Mouse (Mus musculus): ENCODE data around the gene Rhpn2. TPM values are rescaled to one million over a fixed set of nuclear protein-coding genes. Genes with fewer than 3 reads are reported as not detected.
"Not testable (repeated sequence)": the region's sequence is repeated elsewhere in the genome, so short reads cannot be mapped to it uniquely, and the experiment has no call there.

Rhpn2 gene
- polyA plus RNA-seq (2015; fragmentation: Nextera tagmentation; extraction: Ambion mirVana), result 73.2 and 74.7 TPM in 2 replicates

GRCm38 (mm10) chr7:35333692-35334526, at the start of gene Rhpn2:
Gene Rhpn2, plus strand, starts transcription at chr7:35334170.
- peaks cover 14% of the 10 kb centered on the region for H3K4me1 ChIP-seq (replicated peaks)
- H3K9ac ChIP-seq, result peak within 1 kb of the TSS; percentile 80
- peak; percentile 96 for ATAC-seq
- no peaks in the 10 kb centered on the region for H3K36me3 ChIP-seq
- no peaks in the 10 kb centered on the region; the same call in 1 of the 2 replicates for H3K27me3 ChIP-seq (replicated peaks)
- H3K27ac ChIP-seq, result peak within 1 kb of the TSS; percentile 89
- under 1% methylated on average over 51 of the region's 52 CpGs for WGBS
- H3K9me3 ChIP-seq, result no peaks in the 10 kb centered on the region
- peak within 1 kb of the TSS; percentile 74 for H3K4me3 ChIP-seq (replicated peaks)
- H3K4me2 ChIP-seq (replicated peaks), result peak within 1 kb of the TSS; percentile 96

DNA sequence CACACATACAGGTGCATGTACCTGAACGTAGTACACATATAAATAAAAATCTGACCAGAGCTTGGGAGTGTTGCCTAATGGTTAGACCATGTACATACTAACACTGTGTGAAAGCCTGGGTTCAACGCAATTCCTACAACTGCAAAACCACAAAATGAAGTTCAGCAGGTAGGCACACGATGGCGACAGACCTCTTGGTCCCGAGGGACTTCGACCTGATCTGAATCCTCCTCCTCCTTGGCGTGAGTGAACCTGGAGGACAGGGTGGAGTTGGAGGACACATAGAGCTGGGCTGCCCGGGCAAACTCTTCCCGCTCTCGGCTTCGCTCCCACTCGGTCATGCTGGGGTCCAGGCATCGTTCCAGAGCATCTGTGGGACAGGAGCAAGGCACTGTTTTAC, 40.5 kb upstream of the Rhpn2 start:
- Histone ChIP-seq H3K9ac (no peak overlapping the region), H3K9me3 (no peaks in the 10 kb centered on the region), H3K4me2 (replicated peaks) (no peak overlapping the region), H3K36me3 (peaks cover 25% of the 10 kb centered on the region), H3K27me3 (replicated peaks) (no peaks in the 10 kb centered on the region), H3K27ac (no peak overlapping the region), H3K4me3 (replicated peaks) (no peak overlapping the region), H3K4me1 (replicated peaks) (no peaks in the 10 kb centered on the region)
- no peak for ATAC-seq
- 83% methylated on average over 13 of the region's 13 CpGs for WGBS

DNA sequence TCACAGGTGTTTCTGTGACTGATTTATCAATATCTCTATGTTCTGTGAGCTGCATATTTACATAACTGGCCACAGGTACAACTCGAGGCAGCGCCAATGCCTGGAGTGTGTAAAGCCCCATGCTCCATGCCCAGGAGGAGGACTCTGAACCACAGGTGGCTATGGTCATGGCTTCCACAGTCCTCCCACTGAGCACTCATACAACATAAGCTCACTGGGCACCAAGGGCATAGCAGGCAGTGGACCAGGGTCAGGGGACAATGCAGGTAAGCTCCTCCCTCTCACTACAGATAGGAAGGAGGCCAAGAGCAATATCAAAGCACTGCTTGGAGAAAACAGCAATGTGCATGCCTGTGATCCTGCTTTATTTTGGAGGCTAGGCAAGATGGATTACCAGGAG, 38.3 kb upstream of the Rhpn2 start:
- Histone ChIP-seq H3K4me1 (replicated peaks) (no peaks in the 10 kb centered on the region), H3K4me2 (replicated peaks) (no peak overlapping the region), H3K36me3 (peaks cover 15% of the 10 kb centered on the region; the same call in 1 of the 2 replicates), H3K4me3 (replicated peaks) (no peak overlapping the region), H3K27ac (no peak overlapping the region), H3K27me3 (replicated peaks) (no peaks in the 10 kb centered on the region), H3K9me3 (no peaks in the 10 kb centered on the region), H3K9ac (no peak overlapping the region)
- no peak for ATAC-seq
- WGBS, result 91% methylated on average over 2 of the region's 2 CpGs

DNA sequence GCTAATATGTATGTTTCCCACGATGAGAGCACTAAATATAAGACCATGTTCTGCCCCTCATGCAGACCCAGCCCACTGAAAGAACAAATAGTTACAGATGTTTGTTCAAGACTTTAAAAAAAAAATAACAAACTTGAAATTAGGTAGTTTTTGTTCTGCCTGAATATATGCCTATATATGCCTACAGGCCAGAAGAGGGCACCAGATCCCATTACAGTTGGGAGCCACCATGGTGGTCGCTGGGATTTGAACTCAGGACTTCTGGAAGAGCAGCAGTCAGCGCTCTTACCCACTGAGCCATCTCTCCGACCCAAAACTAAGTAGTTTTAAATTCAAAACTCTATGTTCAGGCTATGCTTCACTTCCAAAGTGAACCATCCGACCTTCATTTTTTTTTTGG, 36.1 kb upstream of the Rhpn2 start:
- Histone ChIP-seq H3K4me1 (replicated peaks) (no peaks in the 10 kb centered on the region), H3K36me3 (peaks cover 16% of the 10 kb centered on the region), H3K4me3 (replicated peaks) (no peak overlapping the region), H3K4me2 (replicated peaks) (no peak overlapping the region), H3K9me3 (no peaks in the 10 kb centered on the region), H3K9ac (no peak overlapping the region), H3K27ac (no peak overlapping the region), H3K27me3 (replicated peaks) (no peaks in the 10 kb centered on the region)
- ATAC-seq, result no peak
- WGBS, result 91% methylated on average over 5 of the region's 5 CpGs

DNA sequence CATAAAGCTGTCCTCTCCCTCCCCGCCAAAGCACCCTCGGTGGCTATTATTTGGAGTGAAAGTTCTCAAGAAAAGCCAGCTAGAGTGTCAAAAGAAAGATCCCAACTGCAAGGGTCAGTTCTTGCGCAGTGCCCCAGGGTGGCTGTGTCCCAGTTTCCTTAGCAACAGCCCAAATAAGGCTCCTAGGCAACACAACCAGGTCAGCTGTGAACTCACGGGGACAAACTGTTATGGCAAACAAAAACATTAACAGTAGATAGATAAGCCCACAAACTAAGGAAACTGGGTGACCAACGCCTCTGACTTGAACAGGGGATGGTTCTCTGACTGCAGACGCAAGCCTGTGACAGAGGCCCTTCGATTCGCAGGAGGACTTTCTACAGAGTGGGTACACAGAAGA, 34.3 kb upstream of the Rhpn2 start:
- Histone ChIP-seq H3K36me3 (peaks cover 19% of the 10 kb centered on the region), H3K4me2 (replicated peaks) (no peak overlapping the region), H3K4me1 (replicated peaks) (no peaks in the 10 kb centered on the region), H3K27ac (no peak overlapping the region), H3K9ac (no peak overlapping the region), H3K4me3 (replicated peaks) (no peak overlapping the region), H3K9me3 (no peaks in the 10 kb centered on the region), H3K27me3 (replicated peaks) (no peaks in the 10 kb centered on the region)
- 65% methylated on average over 8 of the region's 8 CpGs for WGBS
- ATAC-seq, result no peak

GRCm38 (mm10) chr7:35300792-35301191, 33.2 kb upstream of the Rhpn2 start:
- Histone ChIP-seq H3K36me3 (peaks cover 11% of the 10 kb centered on the region; the same call in 1 of the 2 replicates), H3K4me2 (replicated peaks) (no peak overlapping the region)

GRCm38 (mm10) chr7:35311214-35311613, 22.8 kb upstream of the Rhpn2 start:
- Histone ChIP-seq H3K36me3 (no peaks in the 10 kb centered on the region), H3K9ac (no peak overlapping the region), H3K27ac (no peak overlapping the region), H3K9me3 (no peaks in the 10 kb centered on the region), H3K4me3 (replicated peaks) (no peak overlapping the region), H3K4me1 (replicated peaks) (no peaks in the 10 kb centered on the region), H3K27me3 (replicated peaks) (no peaks in the 10 kb centered on the region), H3K4me2 (replicated peaks) (no peak overlapping the region)
- no peak for ATAC-seq
- 77% methylated on average over 3 of the region's 3 CpGs for WGBS

More at GRCm38 (mm10) chr7:35300792-35301191, 33.2 kb upstream of the Rhpn2 start:
- no peak overlapping the region for H3K9ac ChIP-seq
- no peak for ATAC-seq
- no peaks in the 10 kb centered on the region for H3K9me3 ChIP-seq
- H3K27me3 ChIP-seq (replicated peaks), result no peaks in the 10 kb centered on the region
- H3K27ac ChIP-seq, result no peak overlapping the region
- H3K4me3 ChIP-seq (replicated peaks), result no peak overlapping the region
- no peaks in the 10 kb centered on the region for H3K4me1 ChIP-seq (replicated peaks)

DNA sequence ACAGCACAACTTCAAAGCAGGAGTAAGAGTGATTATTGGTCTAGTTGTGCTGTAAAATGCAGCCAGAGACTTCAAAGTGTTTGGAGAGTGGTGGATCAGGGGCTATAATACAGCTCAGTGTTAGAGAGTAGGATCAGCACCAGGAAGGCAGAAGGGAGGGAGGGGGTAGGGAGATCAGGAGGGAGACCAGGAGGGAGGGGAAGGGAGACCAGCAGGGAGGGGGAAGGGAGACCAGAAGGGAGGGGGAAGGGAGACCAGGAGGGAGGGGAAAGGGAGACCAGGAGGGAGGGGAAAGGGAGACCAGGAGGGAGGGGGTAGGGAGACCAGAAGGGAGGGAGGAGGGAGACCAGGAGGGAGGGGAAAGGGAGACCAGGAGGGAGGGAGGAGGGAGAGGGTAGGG, 19.8 kb upstream of the Rhpn2 start:
- Histone ChIP-seq H3K27ac (no peak overlapping the region), H3K36me3 (no peaks in the 10 kb centered on the region), H3K4me1 (replicated peaks) (peaks cover 6% of the 10 kb centered on the region), H3K27me3 (replicated peaks) (no peaks in the 10 kb centered on the region), H3K9me3 (no peaks in the 10 kb centered on the region), H3K9ac (no peak overlapping the region), H3K4me2 (replicated peaks) (no peak overlapping the region), H3K4me3 (replicated peaks) (no peak overlapping the region)
- ATAC-seq, result no peak

GRCm38 (mm10) chr7:35317729-35318609, 16.0 kb upstream of the Rhpn2 start, which contains the start of gene Gpatch1:
Gene Gpatch1, minus strand, starts transcription at chr7:35318440.
- peak; percentile 84 for ATAC-seq
- Histone ChIP-seq H3K27ac (0 out of 2 replicates have a peak within 1 kb of the TSS, but pooled peaks have one; percentile 28), H3K36me3 (no peaks in the 10 kb centered on the region), H3K4me3 (replicated peaks) (peak within 1 kb of the TSS; percentile 88), H3K9ac (peak within 1 kb of the TSS; percentile 86), H3K27me3 (replicated peaks) (no peaks in the 10 kb centered on the region), H3K9me3 (no peaks in the 10 kb centered on the region), H3K4me2 (replicated peaks) (peak within 1 kb of the TSS; percentile 74), H3K4me1 (replicated peaks) (peaks cover 6% of the 10 kb centered on the region)
- WGBS, result under 1% methylated on average over 39 of the region's 39 CpGs

- H3K27me3 ChIP-seq (replicated peaks); H3K4me3 ChIP-seq (replicated peaks); H3K4me1 ChIP-seq (replicated peaks); H3K9ac ChIP-seq; ATAC-seq; H3K4me2 ChIP-seq (replicated peaks); H3K27ac ChIP-seq; H3K36me3 ChIP-seq; H3K9me3 ChIP-seq: not testable (repeated sequence)
- 60% methylated on average over 3 of the region's 3 CpGs for WGBS
These were observed 14.7 kb upstream of the Rhpn2 start for GRCm38 (mm10) chr7:35319221-35319620.

DNA sequence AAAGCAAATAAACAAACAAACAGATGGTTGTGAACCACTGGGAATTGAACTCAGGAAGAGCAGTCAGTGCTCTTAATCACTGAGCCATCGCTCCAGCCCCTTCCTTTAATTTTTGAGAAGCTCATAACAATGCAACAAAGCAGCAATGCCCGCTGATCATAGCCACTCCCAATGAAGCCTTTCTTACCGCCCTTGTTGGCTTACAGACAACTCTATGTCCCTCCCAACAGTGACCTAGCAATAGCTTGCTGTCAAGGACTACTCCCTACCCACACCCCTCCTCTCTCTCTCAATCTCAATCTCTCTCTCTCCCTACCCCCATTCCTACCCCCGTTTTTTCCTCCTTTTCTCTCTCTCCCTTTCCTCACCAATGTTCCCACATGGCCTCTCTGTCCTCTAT, 14.2 kb upstream of the Rhpn2 start:
- no peak for ATAC-seq
- Histone ChIP-seq H3K4me3 (replicated peaks) (no peak overlapping the region), H3K9ac (no peak overlapping the region), H3K4me1 (replicated peaks) (peaks cover 6% of the 10 kb centered on the region), H3K9me3 (no peaks in the 10 kb centered on the region), H3K36me3 (no peaks in the 10 kb centered on the region), H3K4me2 (replicated peaks) (no peak overlapping the region), H3K27me3 (replicated peaks) (no peaks in the 10 kb centered on the region), H3K27ac (no peak overlapping the region)
- 86% methylated on average over 4 of the region's 4 CpGs for WGBS

DNA sequence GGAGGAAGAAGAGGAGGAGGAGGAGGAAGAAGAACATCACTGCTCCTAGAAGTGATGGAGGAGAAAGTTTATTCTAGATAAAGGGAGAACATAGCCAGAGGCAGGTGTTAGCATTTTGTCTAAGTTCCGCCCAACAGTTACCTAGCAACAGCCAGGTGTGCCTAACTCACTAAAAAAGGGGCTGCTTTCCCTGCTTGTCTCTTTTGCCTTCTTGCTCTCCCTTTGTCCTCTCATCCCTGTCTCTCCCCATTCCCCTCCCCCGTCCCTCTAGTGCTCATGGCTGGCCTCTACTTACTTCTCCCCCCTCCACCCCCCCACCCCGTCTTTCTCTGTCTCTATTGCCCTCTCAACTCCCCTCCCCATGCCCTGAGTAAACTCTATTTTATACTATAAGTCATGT, 11.8 kb upstream of the Rhpn2 start:
- H3K27me3 ChIP-seq (replicated peaks), result no peaks in the 10 kb centered on the region
- no peak overlapping the region for H3K4me3 ChIP-seq (replicated peaks)
- no peak for ATAC-seq
- no peaks in the 10 kb centered on the region for H3K9me3 ChIP-seq
- WGBS, result 47% methylated on average over 3 of the region's 3 CpGs
- H3K4me1 ChIP-seq (replicated peaks), result peaks cover 4% of the 10 kb centered on the region
- H3K4me2 ChIP-seq (replicated peaks), result no peak overlapping the region
- no peak overlapping the region for H3K27ac ChIP-seq
- no peaks in the 10 kb centered on the region for H3K36me3 ChIP-seq
- H3K9ac ChIP-seq, result no peak overlapping the region
